Mouse (Mus musculus): ENCODE measurements around the gene Kif16b.

The Kif16b gene

DNA sequence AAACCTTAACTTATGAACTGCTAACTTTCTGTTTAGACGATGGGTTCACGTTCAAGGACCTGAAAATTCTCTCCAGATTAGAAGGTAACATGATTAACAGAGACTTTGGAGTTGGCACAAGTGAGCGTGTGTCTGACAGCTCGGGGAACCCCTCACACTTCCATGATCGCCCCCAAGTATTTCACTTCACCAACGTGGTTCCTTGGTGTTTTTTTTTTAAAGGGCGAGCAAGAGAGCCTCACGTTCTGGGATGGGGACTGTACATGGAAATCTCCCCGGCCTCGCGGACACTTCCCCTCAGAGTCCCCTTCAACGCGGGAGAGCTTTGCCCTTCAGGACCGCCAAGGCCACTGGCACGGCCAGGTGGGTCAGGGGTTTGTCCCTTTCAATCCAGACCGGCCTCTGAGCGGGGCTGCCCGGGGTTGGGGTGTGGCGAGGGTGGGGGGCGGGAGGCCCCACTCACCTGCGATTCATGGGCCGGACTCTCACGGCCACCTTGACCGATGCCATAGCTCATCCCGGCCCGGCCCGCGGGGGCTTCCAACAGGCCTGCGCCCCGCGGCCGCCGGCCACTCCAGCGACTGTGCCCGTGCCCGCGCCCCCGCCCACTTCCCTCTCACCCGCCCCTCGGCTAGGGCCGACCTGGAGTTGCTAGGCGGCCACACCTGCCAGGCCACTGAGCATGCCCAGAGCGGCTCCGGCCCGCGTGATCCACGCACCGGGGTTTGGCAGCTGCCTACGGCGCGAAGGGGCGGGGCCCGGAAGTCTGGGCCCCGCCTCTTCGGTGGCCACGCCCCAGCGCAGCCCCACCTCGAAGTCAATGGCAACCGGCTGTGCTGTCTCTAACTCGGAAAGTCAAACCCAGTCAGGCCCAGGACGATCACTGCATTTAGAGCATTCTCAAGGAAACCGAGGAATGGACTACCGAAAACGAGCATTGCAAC, at the start of gene Kif16b:
Gene Kif16b, minus strand, starts transcription at position 670 of the 944 bp plus-strand sequence.
- DNase-seq (ENCODE audit: low spot score in 2 of 2) = peak; percentile 93 to 94

DNA sequence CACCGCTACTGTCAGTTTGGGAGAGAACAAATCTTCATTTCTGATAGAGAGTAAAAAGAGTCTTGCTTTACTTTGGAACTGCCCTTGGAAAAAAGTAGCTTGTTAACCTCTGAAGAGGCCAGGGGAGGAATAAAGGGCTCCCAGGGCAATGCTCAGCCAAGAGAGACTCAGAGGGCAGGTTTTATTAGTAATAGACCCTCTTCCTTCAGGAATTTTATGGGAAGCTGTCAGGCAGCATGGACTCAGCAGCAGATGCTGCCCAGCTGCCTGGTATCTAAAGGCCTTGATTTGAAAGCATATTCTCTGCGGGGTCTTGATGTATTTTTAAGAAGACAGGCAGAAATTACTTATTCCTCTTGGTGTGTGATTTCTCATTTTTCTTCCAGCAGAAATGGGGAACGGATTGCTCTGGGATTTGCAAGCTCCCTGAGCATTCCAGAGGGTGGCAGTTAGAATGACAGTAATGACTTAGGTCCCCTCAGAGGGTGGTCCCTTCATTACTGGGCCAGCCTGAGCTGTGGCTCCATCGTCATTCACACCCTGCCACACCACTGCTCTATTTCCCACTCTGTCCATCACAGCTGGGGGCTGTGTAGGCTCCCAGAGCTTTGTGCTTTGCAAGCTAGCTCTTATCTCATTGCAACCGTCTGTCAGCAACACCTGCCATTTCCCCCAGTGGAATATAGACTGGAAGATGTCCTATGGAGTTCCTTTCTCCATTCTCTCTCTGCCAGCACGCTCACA, 39.7 kb upstream of the Kif16b start:
- peak in 1 of 2 experiments; percentile 28 for DNase-seq (ENCODE audit: low spot score in 2 of 2)

GRCm38 (mm10) chr2:142930445-142930844, 29.1 kb upstream of the Kif16b start:
- peak in 1 of 2 experiments; percentile 1 for DNase-seq (ENCODE audit: low spot score in 2 of 2)

DNA sequence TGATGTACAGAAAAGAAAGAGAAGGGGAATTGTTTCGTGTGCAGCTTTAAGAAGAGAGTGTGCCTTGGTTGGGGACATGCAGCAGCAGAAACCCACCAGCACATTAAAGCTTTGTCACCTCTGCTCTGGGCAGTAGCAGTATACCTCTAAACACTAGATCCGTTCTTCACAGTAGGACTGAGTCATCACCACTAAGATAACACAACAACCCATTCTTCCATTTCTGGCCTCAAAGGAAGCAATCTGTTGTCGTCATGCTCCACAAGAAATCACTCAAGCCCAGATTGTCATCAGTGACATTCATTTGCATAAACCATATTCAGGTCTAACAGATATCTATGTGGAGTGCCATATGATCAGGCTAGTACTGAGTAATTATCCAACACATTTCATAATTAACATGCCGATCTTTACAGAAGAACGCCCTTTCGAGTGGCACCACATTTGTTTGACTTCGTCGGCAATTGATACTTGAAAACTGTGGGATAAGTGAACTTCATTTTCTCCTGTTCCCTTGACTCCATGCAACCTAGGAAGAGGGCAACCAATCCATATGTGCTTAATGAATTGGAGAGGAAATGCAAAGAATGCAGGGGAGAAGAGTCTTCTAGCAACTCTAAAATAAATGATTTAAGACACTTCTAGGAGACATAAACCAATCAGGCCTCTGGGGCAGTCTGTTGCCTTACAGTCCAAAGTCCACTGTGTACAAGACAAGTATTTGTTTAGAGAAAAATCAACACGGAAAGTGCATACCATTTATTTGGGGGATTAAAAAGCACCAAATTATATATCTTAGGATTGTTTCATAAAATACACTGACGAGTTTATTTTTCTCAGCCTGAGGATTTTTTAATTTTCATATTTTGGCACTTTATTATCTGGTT, 28.1 kb upstream of the Kif16b start:
- DNase-seq (ENCODE audit: low spot score in 2 of 2) = peak in 1 of 2 experiments; percentile 7

DNA sequence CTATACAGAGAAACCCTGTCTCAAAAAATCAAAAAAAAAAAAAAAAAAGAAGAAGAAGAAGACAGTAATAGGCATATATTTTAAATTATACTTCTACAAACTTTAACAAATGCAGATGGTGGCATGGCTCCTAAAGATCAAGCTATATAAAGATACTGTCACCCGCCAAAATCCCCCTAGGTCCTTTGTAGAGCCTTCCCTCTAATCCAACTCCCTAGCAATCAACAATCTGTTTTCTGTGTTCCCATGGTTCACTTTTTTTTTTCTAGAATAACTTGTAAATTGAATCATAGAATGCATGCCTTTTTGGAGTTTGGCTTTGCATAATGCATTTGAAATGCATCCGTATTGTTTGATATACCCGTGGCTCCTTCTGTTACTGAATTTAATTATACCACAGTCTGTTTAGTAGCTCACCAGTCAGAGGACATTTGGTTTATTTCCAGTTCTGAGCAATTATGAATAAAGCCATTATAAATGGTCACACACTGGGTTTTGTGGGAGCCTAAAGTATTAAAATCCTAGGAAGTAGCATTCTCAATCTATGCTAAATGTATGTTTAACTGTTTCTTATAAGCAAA, 9.6 kb upstream of the Kif16b start:
- no peak for DNase-seq (ENCODE audit: low spot score in 2 of 2)

DNA sequence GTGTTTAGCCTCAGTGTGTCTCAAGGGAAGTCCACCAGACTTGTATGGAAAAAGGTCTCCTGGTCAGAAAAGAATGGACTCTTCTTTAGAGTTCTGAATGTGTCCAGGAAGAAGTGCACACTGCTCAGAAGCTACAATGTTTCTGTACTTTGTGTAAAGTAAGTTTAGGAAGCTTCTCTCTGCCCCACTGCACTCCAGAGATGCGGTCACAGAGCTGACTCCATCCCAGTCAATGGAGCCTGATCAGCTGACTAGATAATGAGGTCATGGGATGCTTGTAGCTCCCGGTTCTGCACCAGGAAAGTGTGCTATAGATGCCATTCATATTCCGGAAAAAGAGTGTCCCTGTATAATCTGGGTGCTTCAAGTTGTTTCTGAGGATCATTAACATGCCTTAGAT, 7.9 kb upstream of the Kif16b start:
- no peak for DNase-seq (ENCODE audit: low spot score in 2 of 2)

- no peak for DNase-seq (ENCODE audit: low spot score in 2 of 2)
Observed at GRCm38 (mm10) chr2:142907056-142907455, 5.7 kb upstream of the Kif16b start.

DNA sequence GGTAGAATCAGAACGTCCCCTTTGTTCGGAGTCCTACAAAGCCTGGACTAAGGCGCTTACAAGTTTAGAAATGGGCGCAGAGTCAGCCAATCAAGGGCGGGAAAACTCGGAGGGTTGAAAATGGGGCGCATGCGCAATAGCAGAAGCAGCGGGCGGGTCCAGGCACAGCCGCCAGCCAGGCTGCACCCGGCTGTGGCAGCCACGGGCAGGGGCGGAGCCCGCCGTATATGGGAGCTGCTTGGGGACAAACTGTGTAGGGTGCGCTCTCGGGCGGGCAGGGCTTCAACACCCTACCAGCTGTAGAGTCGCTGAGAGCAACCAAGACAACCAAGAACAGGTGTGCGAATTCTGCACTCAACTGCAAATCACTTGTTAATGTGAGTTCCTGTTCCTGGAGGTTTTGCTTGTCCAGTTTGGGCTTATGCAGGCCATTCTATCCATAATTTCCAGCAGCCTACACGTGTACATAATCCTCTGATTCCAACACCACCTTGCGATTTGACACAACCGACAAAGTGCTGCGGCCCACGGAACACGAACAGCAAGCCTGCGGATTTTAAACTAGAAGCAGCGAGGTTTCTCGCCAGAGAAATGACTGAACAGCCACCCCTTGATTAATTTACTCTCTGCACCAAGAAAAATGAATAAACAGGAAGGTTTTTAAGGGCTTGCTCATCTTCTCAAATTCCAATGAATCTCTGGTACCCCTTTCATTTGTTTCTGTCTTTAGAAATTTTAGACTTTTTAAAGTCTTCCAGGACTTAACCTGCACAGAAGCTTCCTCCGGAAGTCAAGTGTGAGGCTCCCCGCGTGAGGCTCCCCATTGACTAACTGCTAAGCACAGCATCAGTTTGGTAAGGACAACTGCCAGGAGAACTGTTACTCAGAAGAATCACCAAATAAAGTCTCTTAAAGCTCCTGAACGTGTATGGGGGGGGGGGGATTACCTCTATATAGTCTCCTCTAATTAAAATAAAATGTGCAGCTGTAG, 1.9 kb upstream of the Kif16b start:
- peak; percentile 95 to 96 for DNase-seq (ENCODE audit: low spot score in 2 of 2)

GRCm38 (mm10) chr2:142900120-142900861, 1.0 kb downstream of the Kif16b start:
- no peak for DNase-seq (ENCODE audit: low spot score in 2 of 2)

DNA sequence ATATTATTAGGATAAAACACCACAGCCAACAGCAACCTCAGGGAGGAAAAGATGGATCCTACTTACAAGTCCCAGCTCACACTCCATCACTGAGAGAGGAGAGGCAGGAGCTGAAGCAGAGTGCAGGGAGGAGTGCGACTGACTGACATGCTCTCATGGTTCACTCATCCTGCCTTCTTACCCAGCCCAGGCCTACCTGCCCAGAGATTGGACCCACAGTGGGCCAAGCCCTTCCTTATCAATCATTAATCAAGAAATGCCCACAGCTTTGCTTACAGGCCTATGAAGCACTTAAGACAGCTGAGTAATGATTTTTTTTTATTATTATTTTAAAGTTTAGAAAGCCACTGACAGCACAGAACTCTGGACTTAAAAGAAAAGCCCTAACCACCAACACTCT, 7.6 kb downstream of the Kif16b start:
- DNase-seq (ENCODE audit: low spot score in 2 of 2) = no peak

- DNase-seq (ENCODE audit: low spot score in 2 of 2) = no peak
Observed at GRCm38 (mm10) chr2:142891283-142891682, 10.0 kb downstream of the Kif16b start.

- no peak for DNase-seq (ENCODE audit: low spot score in 2 of 2)
Observed at GRCm38 (mm10) chr2:142884456-142884855, 16.9 kb downstream of the Kif16b start.

DNA sequence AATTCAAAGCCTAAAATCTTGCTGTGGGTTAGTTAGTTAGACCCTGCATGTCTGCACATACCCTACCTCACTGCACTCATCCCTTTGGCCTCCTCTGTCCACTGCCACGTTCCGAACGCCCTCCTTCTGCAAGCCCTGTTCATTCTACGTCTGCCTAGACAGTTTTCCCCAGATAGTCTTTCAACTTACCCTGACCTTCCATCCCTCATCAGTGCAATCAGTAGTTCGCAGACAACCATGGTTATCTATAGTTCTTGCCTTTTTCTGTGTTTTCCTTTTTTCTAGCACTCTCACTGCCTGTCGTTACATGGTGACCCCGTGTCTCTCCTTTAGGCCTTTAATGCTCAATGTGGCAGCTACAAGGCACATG, 17.7 kb downstream of the Kif16b start:
- no peak for DNase-seq (ENCODE audit: low spot score in 2 of 2)

- DNase-seq (ENCODE audit: low spot score in 2 of 2) = no peak
Observed at GRCm38 (mm10) chr2:142882871-142883624, 18.3 kb downstream of the Kif16b start.

DNA sequence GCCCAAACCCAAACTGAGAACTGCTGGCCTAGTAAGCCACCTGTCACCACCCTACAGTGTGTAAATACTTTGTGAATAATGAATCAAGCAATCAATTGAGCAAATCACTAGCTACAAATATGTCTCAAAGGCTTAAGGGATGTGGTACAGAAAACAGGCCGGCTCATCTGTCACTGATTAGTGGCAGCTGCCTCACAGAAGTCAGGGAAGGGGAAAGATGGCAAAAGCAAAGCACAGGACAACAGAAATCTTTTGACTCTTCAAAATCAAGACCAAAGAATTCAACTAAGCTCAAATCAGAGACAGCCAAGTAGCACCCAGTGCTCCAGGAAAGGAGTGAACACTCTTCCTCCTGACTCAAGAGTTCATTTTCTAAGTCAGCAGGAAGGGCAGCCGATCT, 18.9 kb downstream of the Kif16b start:
- DNase-seq (ENCODE audit: low spot score in 2 of 2) = no peak

DNA sequence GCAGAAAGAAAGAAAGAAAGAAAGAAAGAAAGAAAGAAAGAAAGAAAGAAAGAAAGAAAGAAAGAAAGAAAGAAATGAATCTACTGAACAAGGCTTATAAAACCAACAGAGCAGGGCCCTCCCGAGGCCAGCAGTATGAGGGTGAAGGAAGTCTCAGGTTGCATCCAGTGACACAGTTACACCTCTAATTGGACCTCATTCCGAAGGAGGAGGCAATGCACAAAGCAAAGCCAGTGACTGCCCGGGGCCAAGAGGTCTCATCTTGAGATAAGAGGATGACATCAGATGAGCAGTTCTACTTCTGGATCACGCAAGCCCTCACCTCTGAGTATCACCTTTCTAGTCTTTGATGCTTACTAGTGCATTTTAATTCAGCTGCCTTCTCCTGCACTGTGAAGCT, 20.2 kb downstream of the Kif16b start:
- no peak for DNase-seq (ENCODE audit: low spot score in 2 of 2)

DNA sequence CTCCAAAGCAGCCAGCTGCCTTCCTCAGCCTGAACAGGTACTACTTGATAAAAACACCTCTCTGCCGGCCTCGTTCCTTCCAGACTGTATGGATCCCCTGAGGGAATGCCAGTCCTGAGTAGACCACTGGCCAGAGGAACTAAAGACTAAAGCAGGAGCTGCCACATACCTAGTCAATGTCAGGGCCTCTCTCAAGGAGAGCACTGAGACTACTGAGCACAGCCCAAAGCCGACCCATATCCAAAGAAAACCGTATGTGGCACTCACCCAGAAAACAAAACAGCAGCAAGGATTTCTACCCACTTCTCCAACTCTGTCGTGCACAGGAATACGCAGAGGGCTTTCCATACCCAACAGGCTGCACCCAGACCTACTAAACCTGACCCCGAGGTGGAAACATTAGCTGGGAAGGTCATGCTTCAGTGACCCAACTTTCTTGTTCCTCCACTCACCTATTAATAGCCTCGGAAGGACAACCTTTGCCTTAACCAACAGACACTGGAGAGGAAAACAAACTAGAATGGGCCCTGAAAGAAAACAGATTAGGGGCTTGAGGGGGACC, 22.0 kb downstream of the Kif16b start:
- DNase-seq (ENCODE audit: low spot score in 2 of 2) = no peak

DNA sequence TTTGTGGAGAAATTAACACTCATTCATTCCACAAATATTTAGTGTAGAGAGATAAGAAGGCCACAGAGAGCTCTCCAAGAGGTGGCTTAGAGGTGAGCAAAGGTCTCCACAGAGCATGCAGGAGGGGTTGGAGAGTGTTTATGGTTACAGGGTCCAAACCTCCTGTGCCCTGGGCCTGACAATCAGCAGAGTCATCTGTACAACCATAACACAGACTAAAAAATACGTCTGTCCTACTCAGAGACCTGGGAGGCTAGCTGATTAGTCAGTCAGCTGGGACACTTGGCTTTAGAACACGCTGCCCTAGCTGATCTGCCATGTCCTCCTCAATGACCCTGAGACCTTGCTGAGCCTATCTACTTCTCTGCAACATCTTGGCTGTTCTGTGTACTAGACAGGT, 24.7 kb downstream of the Kif16b start:
- no peak for DNase-seq (ENCODE audit: low spot score in 2 of 2)
